Mouse (Mus musculus): ENCODE results near the gene Tnfrsf11a. TPM values are rescaled to one million over a fixed set of nuclear protein-coding genes. Genes with fewer than 3 reads are reported as not detected.

Gene Tnfrsf11a
- polyA plus RNA-seq, 1 experiment from 2014 or later, result 2.8 TPM

- Histone ChIP-seq H3K4me2 (peak overlapping the region; percentile 20), H3K27me3 (peaks cover 7% of the 10 kb centered on the region; the same call in 1 of the 2 replicates), H3K36me3 (no peaks in the 10 kb centered on the region), H3K9ac (no peak overlapping the region), H3K9me3 (no peaks in the 10 kb centered on the region), H3K4me1 (peaks cover 16% of the 10 kb centered on the region; the same call in 1 of the 2 replicates), H3K4me3 (no peak overlapping the region), H3K27ac (no peak overlapping the region)
- WGBS, result 4% methylated on average over 12 of the region's 12 CpGs
- no peak for ATAC-seq (ENCODE audit: borderline replicate concordance, extremely low read depth, low FRiP score, low TSS enrichment)
Observed at GRCm38 (mm10) chr1:105843386-105843785, 62.9 kb downstream of the Tnfrsf11a start.

GRCm38 (mm10) chr1:105843856-105844255 is 63.3 kb downstream of the Tnfrsf11a start:
- Histone ChIP-seq H3K27me3 (peaks cover 7% of the 10 kb centered on the region; the same call in 1 of the 2 replicates), H3K4me1 (peaks cover 16% of the 10 kb centered on the region; the same call in 1 of the 2 replicates), H3K4me2 (peak overlapping the region; percentile 20), H3K36me3 (no peaks in the 10 kb centered on the region), H3K9ac (no peak overlapping the region), H3K27ac (no peak overlapping the region), H3K4me3 (no peak overlapping the region), H3K9me3 (no peaks in the 10 kb centered on the region)
- 10% methylated on average over 2 of the region's 2 CpGs for WGBS
- ATAC-seq (ENCODE audit: borderline replicate concordance, extremely low read depth, low FRiP score, low TSS enrichment), result no peak; the same call in 1 of the 2 replicates

- no peak overlapping the region for H3K27ac ChIP-seq
- ATAC-seq (ENCODE audit: borderline replicate concordance, extremely low read depth, low FRiP score, low TSS enrichment), result 0 out of 2 replicates have a peak, but pooled peaks have one; percentile 27
- H3K4me1 ChIP-seq, result peaks cover 16% of the 10 kb centered on the region; the same call in 1 of the 2 replicates
- H3K9me3 ChIP-seq, result no peaks in the 10 kb centered on the region
- no peak overlapping the region for H3K4me3 ChIP-seq
- WGBS, result 9% methylated on average over 28 of the region's 28 CpGs
- H3K36me3 ChIP-seq, result no peaks in the 10 kb centered on the region
- no peak overlapping the region for H3K9ac ChIP-seq
- H3K4me2 ChIP-seq, result peak overlapping the region; percentile 33; the same call in 1 of the 2 replicates
- peaks cover 7% of the 10 kb centered on the region; the same call in 1 of the 2 replicates for H3K27me3 ChIP-seq
Observed at GRCm38 (mm10) chr1:105844341-105845006, 64.0 kb downstream of the Tnfrsf11a start.

- no peak overlapping the region for H3K4me2 ChIP-seq
- peaks cover 16% of the 10 kb centered on the region; the same call in 1 of the 2 replicates for H3K4me1 ChIP-seq
- H3K4me3 ChIP-seq, result no peak overlapping the region
- no peak overlapping the region for H3K9ac ChIP-seq
- no peak for ATAC-seq (ENCODE audit: borderline replicate concordance, extremely low read depth, low FRiP score, low TSS enrichment)
- H3K36me3 ChIP-seq, result no peaks in the 10 kb centered on the region
- no peaks in the 10 kb centered on the region for H3K9me3 ChIP-seq
- H3K27ac ChIP-seq, result no peak overlapping the region
- peaks cover 7% of the 10 kb centered on the region; the same call in 1 of the 2 replicates for H3K27me3 ChIP-seq
- 85% methylated on average over 2 of the region's 2 CpGs for WGBS
Observed at GRCm38 (mm10) chr1:105846431-105846830, 65.9 kb downstream of the Tnfrsf11a start.

GRCm38 (mm10) chr1:105848806-105849205 is 68.3 kb downstream of the Tnfrsf11a start:
- WGBS, result 83% methylated on average over 8 of the region's 8 CpGs
- ATAC-seq (ENCODE audit: borderline replicate concordance, extremely low read depth, low FRiP score, low TSS enrichment), result no peak
- no peaks in the 10 kb centered on the region for H3K36me3 ChIP-seq
- H3K9me3 ChIP-seq, result no peaks in the 10 kb centered on the region
- H3K27me3 ChIP-seq, result peaks cover 7% of the 10 kb centered on the region; the same call in 1 of the 2 replicates
- no peak overlapping the region for H3K4me3 ChIP-seq
- H3K9ac ChIP-seq, result no peak overlapping the region
- no peak overlapping the region for H3K27ac ChIP-seq
- no peak overlapping the region for H3K4me2 ChIP-seq
- H3K4me1 ChIP-seq, result peaks cover 10% of the 10 kb centered on the region; the same call in 1 of the 2 replicates

GRCm38 (mm10) chr1:105851341-105851740 is 70.8 kb downstream of the Tnfrsf11a start:
- H3K27ac ChIP-seq, result no peak overlapping the region
- whole genome bisulfite sequencing, result 85% methylated on average over 2 of the region's 2 CpGs
- H3K4me3 ChIP-seq, result no peak overlapping the region
- H3K36me3 ChIP-seq, result no peaks in the 10 kb centered on the region
- H3K9me3 ChIP-seq, result no peaks in the 10 kb centered on the region
- no peak overlapping the region for H3K4me2 ChIP-seq
- ATAC-seq (ENCODE audit: borderline replicate concordance, extremely low read depth, low FRiP score, low TSS enrichment), result no peak
- no peaks in the 10 kb centered on the region for H3K27me3 ChIP-seq
- H3K9ac ChIP-seq, result no peak overlapping the region
- H3K4me1 ChIP-seq, result no peaks in the 10 kb centered on the region

- no peaks in the 10 kb centered on the region for H3K4me1 ChIP-seq
- WGBS, result 91% methylated on average over 2 of the region's 2 CpGs
- ATAC-seq (ENCODE audit: borderline replicate concordance, extremely low read depth, low FRiP score, low TSS enrichment), result no peak
- no peaks in the 10 kb centered on the region for H3K9me3 ChIP-seq
- H3K27ac ChIP-seq, result no peak overlapping the region
- no peak overlapping the region for H3K4me3 ChIP-seq
- H3K9ac ChIP-seq, result no peak overlapping the region
- no peak overlapping the region for H3K4me2 ChIP-seq
- no peaks in the 10 kb centered on the region for H3K27me3 ChIP-seq
- H3K36me3 ChIP-seq, result no peaks in the 10 kb centered on the region
Observed at GRCm38 (mm10) chr1:105859740-105860139, 79.2 kb downstream of the Tnfrsf11a start.

- H3K27me3 ChIP-seq, result no peaks in the 10 kb centered on the region
- H3K9ac ChIP-seq, result no peak overlapping the region
- ATAC-seq (ENCODE audit: borderline replicate concordance, extremely low read depth, low FRiP score, low TSS enrichment), result no peak
- 70% methylated on average over 6 of the region's 6 CpGs for whole genome bisulfite sequencing
- 0 out of 2 replicates have a peak, but pooled peaks cover 6% of the 10 kb centered on the region for H3K4me1 ChIP-seq
- no peak overlapping the region for H3K27ac ChIP-seq
- H3K4me3 ChIP-seq, result no peak overlapping the region
- no peaks in the 10 kb centered on the region for H3K36me3 ChIP-seq
- no peak overlapping the region for H3K4me2 ChIP-seq
- no peaks in the 10 kb centered on the region for H3K9me3 ChIP-seq
Observed at GRCm38 (mm10) chr1:105876589-105876988, 96.1 kb downstream of the Tnfrsf11a start.

GRCm38 (mm10) chr1:105877808-105878207 is 97.3 kb downstream of the Tnfrsf11a start:
- 77% methylated on average over 5 of the region's 5 CpGs for WGBS
- H3K4me3 ChIP-seq, result no peak overlapping the region
- H3K4me1 ChIP-seq, result 0 out of 2 replicates have a peak, but pooled peaks cover 6% of the 10 kb centered on the region
- no peak for ATAC-seq (ENCODE audit: borderline replicate concordance, extremely low read depth, low FRiP score, low TSS enrichment)
- H3K9me3 ChIP-seq, result no peaks in the 10 kb centered on the region
- H3K4me2 ChIP-seq, result no peak overlapping the region
- no peaks in the 10 kb centered on the region for H3K27me3 ChIP-seq
- H3K36me3 ChIP-seq, result no peaks in the 10 kb centered on the region
- H3K9ac ChIP-seq, result no peak overlapping the region
- no peak overlapping the region for H3K27ac ChIP-seq

GRCm38 (mm10) chr1:105878416-105878815 is 97.9 kb downstream of the Tnfrsf11a start:
- no peaks in the 10 kb centered on the region for H3K9me3 ChIP-seq
- H3K27ac ChIP-seq, result no peak overlapping the region
- no peak for ATAC-seq (ENCODE audit: borderline replicate concordance, extremely low read depth, low FRiP score, low TSS enrichment)
- H3K36me3 ChIP-seq, result no peaks in the 10 kb centered on the region
- H3K4me1 ChIP-seq, result 0 out of 2 replicates have a peak, but pooled peaks cover 6% of the 10 kb centered on the region
- H3K9ac ChIP-seq, result no peak overlapping the region
- H3K4me2 ChIP-seq, result no peak overlapping the region
- H3K4me3 ChIP-seq, result no peak overlapping the region
- no peaks in the 10 kb centered on the region for H3K27me3 ChIP-seq
- WGBS, result 86% methylated on average over 11 of the region's 11 CpGs

- H3K9me3 ChIP-seq, result no peaks in the 10 kb centered on the region
- 0 out of 2 replicates have a peak, but pooled peaks cover 6% of the 10 kb centered on the region for H3K4me1 ChIP-seq
- H3K27ac ChIP-seq, result no peak overlapping the region
- no peak overlapping the region for H3K9ac ChIP-seq
- H3K27me3 ChIP-seq, result no peaks in the 10 kb centered on the region
- H3K4me3 ChIP-seq, result peak overlapping the region; percentile 19
- no peaks in the 10 kb centered on the region for H3K36me3 ChIP-seq
- peak; percentile 76 for ATAC-seq (ENCODE audit: borderline replicate concordance, extremely low read depth, low FRiP score, low TSS enrichment)
- H3K4me2 ChIP-seq, result peak overlapping the region; percentile 46
- WGBS, result 15% methylated on average over 24 of the region's 25 CpGs
Observed at GRCm38 (mm10) chr1:105880555-105881304, 100.2 kb downstream of the Tnfrsf11a start.

GRCm38 (mm10) chr1:105881466-105881865 is 100.9 kb downstream of the Tnfrsf11a start:
- 68% methylated on average over 7 of the region's 7 CpGs for WGBS
- no peak overlapping the region for H3K4me3 ChIP-seq
- no peak overlapping the region; the same call in 1 of the 2 replicates for H3K4me2 ChIP-seq
- no peak overlapping the region for H3K27ac ChIP-seq
- no peaks in the 10 kb centered on the region for H3K27me3 ChIP-seq
- H3K9me3 ChIP-seq, result no peaks in the 10 kb centered on the region
- no peaks in the 10 kb centered on the region for H3K36me3 ChIP-seq
- no peak for ATAC-seq (ENCODE audit: borderline replicate concordance, extremely low read depth, low FRiP score, low TSS enrichment)
- 0 out of 2 replicates have a peak, but pooled peaks cover 6% of the 10 kb centered on the region for H3K4me1 ChIP-seq
- no peak overlapping the region for H3K9ac ChIP-seq

Measured in lung, embryonic 15.5 days (tissue).